Mouse (Mus musculus): ENCODE data around the gene Wdsub1. TPM values are rescaled to one million over a fixed set of nuclear protein-coding genes. Genes with fewer than 3 reads are reported as not detected.

Wdsub1 gene
- polyA plus RNA-seq, 2 experiments = 8.8 to 8.9 TPM

- DNase-seq (ENCODE audit: low read depth in 3 of 3, low spot score in 3 of 3) = peak in 1 of 3 experiments; percentile 7
- WGBS (ENCODE audit: insufficient replicate concordance) = 13% methylated on average over 6 of the region's 6 CpGs
- TF ChIP-seq CTCF (IDR thresholded peaks at IDR 0.05; ENCODE audit: low read depth) (no peak), EP300 (IDR thresholded peaks at IDR 0.05; ENCODE audit: low read depth) (no peak)
These were observed 987 bp downstream of the Wdsub1 start for GRCm38 (mm10) chr2:59881404-59881803.

GRCm38 (mm10) chr2:59878221-59878620 lies 4.2 kb downstream of the Wdsub1 start:
- no peak overlapping the region for H3K9ac ChIP-seq (replicated peaks)
- H3K27ac ChIP-seq = no peak overlapping the region
- DNase-seq (ENCODE audit: low read depth in 3 of 3, low spot score in 3 of 3) (no peak), ATAC-seq (ENCODE audit: insufficient read depth) (no peak)
- 83% methylated on average over 19 of the region's 19 CpGs for WGBS (ENCODE audit: insufficient replicate concordance)
- no peak overlapping the region for H3K4me2 ChIP-seq (ENCODE audit: low read depth)
- H3K9me3 ChIP-seq (ENCODE audit: control insufficient read depth, low read length) = no peaks in the 10 kb centered on the region
- TF ChIP-seq CTCF (IDR thresholded peaks at IDR 0.05; ENCODE audit: low read depth) = no peak
- no peak for TF ChIP-seq EP300 (IDR thresholded peaks at IDR 0.05; ENCODE audit: low read depth)
- H3K4me1 ChIP-seq (replicated peaks; ENCODE audit: control insufficient read depth in 2 of 2, insufficient read depth in 2 of 2, low read length in 1 of 2) = peaks cover 7 to 8% of the 10 kb centered on the region in 2 experiments
- no peak overlapping the region for H3K4me3 ChIP-seq (ENCODE audit: insufficient read depth in 1 of 2, low read depth in 2 of 2, low read length in 2 of 2)
- no peaks in the 10 kb centered on the region for H3K36me3 ChIP-seq (replicated peaks; ENCODE audit: control insufficient read depth, insufficient read depth, low read depth)
- no peaks in the 10 kb centered on the region for H3K27me3 ChIP-seq (ENCODE audit: control insufficient read depth, insufficient read depth, low read length)

More at GRCm38 (mm10) chr2:59881404-59881803, 987 bp downstream of the Wdsub1 start:
- peaks cover 11 to 14% of the 10 kb centered on the region in 2 experiments for H3K4me1 ChIP-seq (replicated peaks; ENCODE audit: control insufficient read depth in 2 of 2, insufficient read depth in 2 of 2, low read length in 1 of 2)
- peak overlapping the region; percentile 77; the same call in 1 of the 2 replicates for H3K9ac ChIP-seq (replicated peaks)
- no peaks in the 10 kb centered on the region for H3K9me3 ChIP-seq (ENCODE audit: control insufficient read depth, low read length)
- peak overlapping the region; percentile 84 for H3K4me2 ChIP-seq (ENCODE audit: low read depth)
- H3K27me3 ChIP-seq (ENCODE audit: control insufficient read depth, insufficient read depth, low read length) = no peaks in the 10 kb centered on the region
- 0 out of 2 replicates have a peak overlapping the region, but pooled peaks have one; percentile 25 for H3K27ac ChIP-seq
- ATAC-seq (ENCODE audit: insufficient read depth) = no peak
- no peaks in the 10 kb centered on the region for H3K36me3 ChIP-seq (replicated peaks; ENCODE audit: control insufficient read depth, insufficient read depth, low read depth)
- peak overlapping the region; percentile 70 to 83; a peak in 3 of 4 replicates for H3K4me3 ChIP-seq (ENCODE audit: insufficient read depth in 1 of 2, low read depth in 2 of 2, low read length in 2 of 2)

- ATAC-seq (ENCODE audit: insufficient read depth) (no peak), DNase-seq (ENCODE audit: low read depth in 3 of 3, low spot score in 3 of 3) (no peak)
- no peak for TF ChIP-seq EP300 (IDR thresholded peaks at IDR 0.05; ENCODE audit: low read depth)
- TF ChIP-seq CTCF (IDR thresholded peaks at IDR 0.05; ENCODE audit: low read depth) = no peak
- no peak overlapping the region for H3K4me2 ChIP-seq (ENCODE audit: low read depth)
- H3K9me3 ChIP-seq (ENCODE audit: control insufficient read depth, low read length) = no peaks in the 10 kb centered on the region
- H3K36me3 ChIP-seq (replicated peaks; ENCODE audit: control insufficient read depth, insufficient read depth, low read depth) = no peaks in the 10 kb centered on the region
- peaks cover 4 to 5% of the 10 kb centered on the region in 2 experiments; a peak in 3 of 4 replicates for H3K4me1 ChIP-seq (replicated peaks; ENCODE audit: control insufficient read depth in 2 of 2, insufficient read depth in 2 of 2, low read length in 1 of 2)
- 66% methylated on average over 4 of the region's 4 CpGs for WGBS (ENCODE audit: insufficient replicate concordance)
- H3K27me3 ChIP-seq (ENCODE audit: control insufficient read depth, insufficient read depth, low read length) = no peaks in the 10 kb centered on the region
- H3K4me3 ChIP-seq (ENCODE audit: insufficient read depth in 1 of 2, low read depth in 2 of 2, low read length in 2 of 2) = no peak overlapping the region
- no peak overlapping the region for H3K27ac ChIP-seq
- H3K9ac ChIP-seq (replicated peaks) = no peak overlapping the region
These were observed 5.1 kb downstream of the Wdsub1 start for GRCm38 (mm10) chr2:59877335-59877734.

- no peaks in the 10 kb centered on the region for H3K36me3 ChIP-seq (replicated peaks; ENCODE audit: control insufficient read depth, insufficient read depth, low read depth)
- no peak for TF ChIP-seq CTCF (IDR thresholded peaks at IDR 0.05; ENCODE audit: low read depth)
- no peak for TF ChIP-seq EP300 (IDR thresholded peaks at IDR 0.05; ENCODE audit: low read depth)
- no peak overlapping the region for H3K27ac ChIP-seq
- H3K9ac ChIP-seq (replicated peaks) = no peak overlapping the region
- ATAC-seq (ENCODE audit: insufficient read depth) (no peak), DNase-seq (ENCODE audit: low read depth in 3 of 3, low spot score in 3 of 3) (no peak)
- H3K4me2 ChIP-seq (ENCODE audit: low read depth) = no peak overlapping the region
- peaks cover 1 to 2% of the 10 kb centered on the region in 2 experiments; a peak in 3 of 4 replicates for H3K4me1 ChIP-seq (replicated peaks; ENCODE audit: control insufficient read depth in 2 of 2, insufficient read depth in 2 of 2, low read length in 1 of 2)
- no peak overlapping the region for H3K4me3 ChIP-seq (ENCODE audit: insufficient read depth in 1 of 2, low read depth in 2 of 2, low read length in 2 of 2)
- 78% methylated on average over 15 of the region's 15 CpGs for WGBS (ENCODE audit: insufficient replicate concordance)
- no peaks in the 10 kb centered on the region for H3K27me3 ChIP-seq (ENCODE audit: control insufficient read depth, insufficient read depth, low read length)
- no peaks in the 10 kb centered on the region for H3K9me3 ChIP-seq (ENCODE audit: control insufficient read depth, low read length)
These were observed 5.9 kb downstream of the Wdsub1 start for GRCm38 (mm10) chr2:59876482-59876881.

- DNase-seq (ENCODE audit: low read depth in 3 of 3, low spot score in 3 of 3) = no peak
- no peak overlapping the region for H3K4me2 ChIP-seq (ENCODE audit: low read depth)
- H3K27ac ChIP-seq = no peak overlapping the region
- 71% methylated on average over 6 of the region's 6 CpGs for WGBS (ENCODE audit: insufficient replicate concordance)
- H3K4me3 ChIP-seq (ENCODE audit: insufficient read depth in 1 of 2, low read depth in 2 of 2, low read length in 2 of 2) = no peak overlapping the region
- no peak overlapping the region for H3K9ac ChIP-seq (replicated peaks)
- no peaks in the 10 kb centered on the region for H3K27me3 ChIP-seq (ENCODE audit: control insufficient read depth, insufficient read depth, low read length)
- H3K9me3 ChIP-seq (ENCODE audit: control insufficient read depth, low read length) = no peaks in the 10 kb centered on the region
- no peaks in the 10 kb centered on the region for H3K36me3 ChIP-seq (replicated peaks; ENCODE audit: control insufficient read depth, insufficient read depth, low read depth)
- H3K4me1 ChIP-seq (replicated peaks; ENCODE audit: control insufficient read depth in 2 of 2, insufficient read depth in 2 of 2, low read length in 1 of 2) = no peaks in the 10 kb centered on the region
- TF ChIP-seq EP300 (IDR thresholded peaks at IDR 0.05; ENCODE audit: low read depth) (no peak), CTCF (IDR thresholded peaks at IDR 0.05; ENCODE audit: low read depth) (no peak)
- no peak for ATAC-seq (ENCODE audit: insufficient read depth)
These were observed 11.9 kb downstream of the Wdsub1 start for GRCm38 (mm10) chr2:59870526-59870925.
